Mouse (Mus musculus): ENCODE measurements at regions not wholly inside any gene's neighbourhood (a gene's known extent, or its start where the extent isn't known, plus 50 kb on each side); places are given as distances from the start of the nearest gene placed in this dataset.

DNA sequence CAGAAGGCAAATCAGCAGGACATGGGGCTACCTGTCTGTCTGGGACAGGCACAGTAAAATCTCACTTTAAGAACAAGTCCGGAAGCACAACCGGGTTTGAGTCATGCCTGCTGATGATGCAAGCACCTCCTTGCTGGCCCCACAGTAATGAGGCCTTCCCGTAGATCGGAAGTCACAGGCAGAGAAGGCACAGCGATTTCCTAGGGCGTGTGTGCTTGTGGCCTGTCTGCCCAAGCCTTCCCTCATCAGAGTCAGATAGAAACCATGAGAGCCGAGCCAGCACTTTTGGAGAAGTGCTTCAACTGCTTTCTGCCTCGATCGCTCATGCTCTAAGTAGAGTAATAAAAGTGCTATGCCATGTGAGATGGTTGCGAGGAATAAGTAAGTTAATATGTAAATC lies 148.9 kb downstream of the Utp18 start:
- TF ChIP-seq POLR2A (IDR thresholded peaks at IDR 0.05; ENCODE audit: borderline replicate concordance, extremely low read depth, low read depth, low read length) (no peak), CTCF (IDR thresholded peaks at IDR 0.05; ENCODE audit: insufficient read depth, low read length) (no peak)

Measured in lung, adult 2 months (tissue).